Mouse (Mus musculus): Measurements from ENCODE around the gene Gm5136.

DNA sequence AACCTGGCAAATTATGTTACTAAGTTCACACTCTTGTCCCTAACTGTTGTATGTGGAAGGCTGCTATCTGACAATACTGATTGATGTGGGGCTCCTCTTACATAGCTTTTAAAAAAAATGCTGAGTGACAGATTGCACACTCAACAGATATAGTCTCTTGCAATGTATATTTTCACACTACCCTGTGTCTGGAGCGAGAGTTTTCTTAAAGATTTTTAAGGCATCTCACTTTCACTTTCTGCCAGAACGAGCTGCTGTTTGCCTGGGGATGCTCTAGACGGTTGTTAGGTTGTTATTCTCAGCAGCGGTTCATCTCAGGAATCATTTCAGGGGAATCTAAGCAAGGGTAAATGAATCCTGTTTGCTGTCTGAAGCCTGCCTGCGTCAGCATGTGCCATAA is 2.9 kb downstream of the Gm5136 start:
- TF ChIP-seq CTCF (IDR thresholded peaks at IDR 0.05; ENCODE audit: extremely low read depth, insufficient read length, insufficient replicate concordance, low read depth, low read length) (no peak), POLR2A (IDR thresholded peaks at IDR 0.05; ENCODE audit: low read depth, low read length) (no peak)

Data from small intestine, adult 2 months (tissue).